Mouse (Mus musculus) Patski (cell line): ENCODE results near the gene Stac. TPM values are rescaled to one million over a fixed set of nuclear protein-coding genes. Genes with fewer than 3 reads are reported as not detected.

ENCODE experiments used
- ATAC-seq: fragments of 100-300 bp; one replicate; pipeline ENCODE4 v1.8.0; 2021
- CTCF ChIA-PET: fragments of 350-600 bp; sonication (Branson Sonifier 250); formaldehyde crosslinking; loops from one replicate; lab custom pipeline; 2022; ENCODE audit warnings: inconsistent platforms; lab: Charles Lee
- POLR2A ChIA-PET: fragments of 350-600 bp; sonication (Branson Sonifier 250); formaldehyde crosslinking; loops from one replicate; lab custom pipeline; 2022; ENCODE audit warnings: antibody characterized with exemption, inconsistent platforms; lab: Charles Lee
- DNase-seq: peaks from one replicate; pipeline ENCODE4 v3.0.0-alpha.2; 2011; ENCODE audit warnings: low read depth, low spot score
- H3K27me3 ChIP-seq: fragments of 371-371 bp; one replicate; pipeline ENCODE4 v1.5.1; 2021
- CTCF ChIP-seq: fragments of 100-300 bp; IDR thresholded peaks from one replicate; pipeline ENCODE4 v1.5.1; 2021
- in situ Hi-C: fragments of 300-500 bp; cut with MboI; formaldehyde crosslinking; loops from 3 replicates; pipeline ENCODE4 v1.11.1; 2018; ENCODE audit warnings: low pct_unique_long_range_greater_than_20kb, mixed read lengths
- polyA plus RNA-seq: library from polyadenylated mRNA; unstranded; gene quantifications from one replicate; pipeline ENCODE4 v1.2.3, GENCODE M21; 2021

Stac gene
- polyA plus RNA-seq, 1 experiment from 2014 or later: 0.08 TPM

DNA sequence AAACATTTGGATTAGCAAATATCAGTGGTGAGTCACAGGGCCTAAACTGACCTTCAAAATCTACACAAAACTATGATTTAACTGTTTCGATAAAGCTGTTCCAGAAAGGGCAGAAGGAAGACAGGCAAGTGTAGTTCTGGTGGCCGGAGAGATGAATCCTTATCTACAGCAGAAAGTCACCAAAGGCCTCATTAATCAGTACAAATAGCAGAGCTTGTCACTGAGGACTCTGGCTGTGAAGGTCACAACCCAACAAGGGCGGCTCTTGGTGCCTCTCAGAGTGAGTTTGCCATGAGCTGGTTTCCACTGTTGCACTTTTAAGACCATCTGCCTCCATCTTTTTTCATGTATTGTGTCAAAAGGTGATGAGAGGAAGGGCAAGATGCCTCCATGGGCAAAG lies 78.8 kb downstream of the Stac start:
- no peaks in the 10 kb centered on the region for H3K27me3 ChIP-seq
- DNase-seq: no peak
- in situ Hi-C loops: no loop called here
- no peak for ATAC-seq
- ChIA-PET POLR2A (no interaction called here), CTCF (no interaction called here)
- TF ChIP-seq CTCF: no peak

DNA sequence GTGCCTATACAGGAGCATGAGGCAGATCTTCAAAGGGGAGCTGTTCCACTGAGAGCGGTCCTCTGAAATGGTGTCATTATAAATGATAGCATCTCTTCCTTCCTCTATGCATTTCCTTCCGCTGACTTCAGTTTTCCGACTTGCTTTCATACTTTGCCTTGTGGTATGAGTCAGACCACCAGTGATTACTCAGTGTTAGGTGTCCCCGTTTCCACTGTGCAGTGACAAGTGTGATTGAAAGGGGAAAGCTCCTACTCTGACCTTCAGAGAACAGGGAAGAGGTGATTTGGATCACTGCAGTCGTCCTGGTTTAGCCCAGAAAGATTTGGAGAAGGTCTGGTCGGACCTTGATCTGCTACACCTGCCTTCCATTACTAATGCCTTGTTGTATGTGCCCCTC lies 81.4 kb downstream of the Stac start:
- in situ Hi-C loops: no loop called here
- ATAC-seq (no peak), DNase-seq (no peak)
- H3K27me3 ChIP-seq: no peaks in the 10 kb centered on the region
- CTCF ChIA-PET: no interaction called here
- TF ChIP-seq CTCF: no peak
- POLR2A ChIA-PET: no interaction called here

DNA sequence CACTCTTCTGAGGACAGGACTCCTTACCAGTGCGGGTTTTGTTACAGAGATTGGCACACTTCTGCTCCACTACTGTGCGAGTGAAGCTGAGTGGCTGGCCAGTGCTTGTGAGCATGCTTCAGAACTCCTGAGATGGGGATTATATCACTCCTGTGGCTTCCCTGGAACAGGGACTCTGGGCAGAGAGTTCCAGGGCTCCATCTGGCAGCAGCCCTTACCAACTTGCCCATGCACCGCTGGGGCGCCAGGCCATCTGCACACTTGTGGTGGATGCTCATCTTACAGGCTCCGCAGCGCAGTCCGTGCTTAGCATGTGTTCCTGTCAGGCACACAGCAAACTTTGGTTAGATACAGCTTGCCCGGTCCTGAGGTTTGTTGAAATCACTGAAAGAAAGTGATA lies 83.5 kb downstream of the Stac start:
- ATAC-seq (no peak), DNase-seq (no peak)
- CTCF ChIA-PET: interaction anchor here (1.2 kb wide), 1 partner anchor 18 kb away, joined by 3 read pairs; no protein-coding TSS in a partner anchor
- in situ Hi-C loops: no loop called here
- no peaks in the 10 kb centered on the region for H3K27me3 ChIP-seq
- TF ChIP-seq CTCF: no peak
- POLR2A ChIA-PET: no interaction called here

DNA sequence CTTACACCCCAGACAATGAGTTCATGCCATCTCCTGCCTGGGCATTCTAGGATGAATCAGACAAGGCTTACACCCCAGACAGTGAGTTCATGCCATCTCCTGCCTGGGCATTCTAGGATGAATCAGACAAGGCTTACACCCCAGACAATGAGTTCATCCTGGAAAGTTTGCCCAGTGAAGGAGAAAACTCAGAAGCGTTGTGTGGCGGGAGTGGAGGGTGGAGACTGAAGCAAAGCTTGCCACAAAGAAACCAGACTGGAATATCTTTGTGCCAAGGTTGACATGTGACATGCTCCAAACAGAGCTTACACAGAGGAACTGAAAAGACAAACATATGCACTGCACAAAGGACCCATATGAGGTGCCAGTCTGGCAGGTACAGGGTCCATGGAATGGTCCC lies 102.6 kb downstream of the Stac start:
- ChIA-PET POLR2A (no interaction called here), CTCF (interaction anchor here (1.0 to 1.4 kb wide), 2 partner anchors 12 to 24 kb away, joined by 3 to 4 read pairs; no protein-coding TSS in a partner anchor)
- no peak for TF ChIP-seq CTCF
- DNase-seq (peak; percentile 60), ATAC-seq (peak; percentile 76)
- no peaks in the 10 kb centered on the region for H3K27me3 ChIP-seq
- in situ Hi-C loops: no loop called here

DNA sequence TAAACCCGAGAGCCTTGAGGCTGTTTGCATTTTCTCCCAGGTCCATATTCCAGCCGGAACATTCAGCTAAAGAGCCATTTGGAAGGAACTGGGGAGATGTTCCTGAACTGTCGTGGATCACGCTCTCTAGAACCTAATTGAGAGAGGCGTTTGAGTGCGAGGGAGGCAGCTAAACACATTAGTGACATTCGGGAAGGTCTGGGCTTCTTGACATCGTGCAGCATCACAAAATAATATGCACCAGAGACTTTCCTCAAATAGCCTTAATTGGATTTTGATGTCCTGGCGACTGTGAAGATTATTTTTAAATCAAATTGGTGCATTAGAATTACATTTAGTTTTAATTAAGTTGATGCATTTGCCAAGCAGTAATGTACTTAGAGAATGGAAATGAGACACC lies 111.4 kb downstream of the Stac start:
- in situ Hi-C loops: no loop called here
- CTCF ChIA-PET: no interaction called here

DNA sequence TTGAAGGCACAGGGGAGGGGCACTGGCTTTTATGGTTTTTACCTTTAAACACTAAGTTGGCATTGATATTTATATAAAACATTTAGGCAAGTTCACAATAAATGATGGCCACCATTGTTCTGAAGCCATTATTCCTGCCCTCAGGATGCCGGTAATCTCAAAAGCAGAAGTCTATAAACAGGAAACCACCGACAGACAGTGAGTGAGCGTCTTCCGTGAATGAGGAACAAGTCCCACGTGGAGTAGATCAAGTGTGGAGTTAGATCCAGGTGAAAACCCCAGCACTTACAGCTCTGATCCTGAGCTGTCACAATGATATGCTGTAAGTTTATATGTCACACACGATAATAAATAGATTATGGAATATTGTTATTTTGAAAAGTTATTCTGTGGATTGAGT lies 112.7 kb downstream of the Stac start:
- no peak for ATAC-seq
- in situ Hi-C loops: no loop called here
- CTCF ChIA-PET: interaction anchor here (0.9 kb wide), 1 partner anchor 21 kb away, joined by 3 read pairs; no protein-coding TSS in a partner anchor
- no peak for TF ChIP-seq CTCF
- H3K27me3 ChIP-seq: no peaks in the 10 kb centered on the region
- POLR2A ChIA-PET: no interaction called here
- no peak for DNase-seq

More for the DNA sequence above, 111.4 kb downstream of the Stac start:
- DNase-seq (no peak), ATAC-seq (no peak)
- no peaks in the 10 kb centered on the region for H3K27me3 ChIP-seq
- POLR2A ChIA-PET: interaction anchor here (0.6 kb wide), 1 partner anchor 15 kb away, joined by 5 read pairs; no protein-coding TSS in a partner anchor
- TF ChIP-seq CTCF: no peak

DNA sequence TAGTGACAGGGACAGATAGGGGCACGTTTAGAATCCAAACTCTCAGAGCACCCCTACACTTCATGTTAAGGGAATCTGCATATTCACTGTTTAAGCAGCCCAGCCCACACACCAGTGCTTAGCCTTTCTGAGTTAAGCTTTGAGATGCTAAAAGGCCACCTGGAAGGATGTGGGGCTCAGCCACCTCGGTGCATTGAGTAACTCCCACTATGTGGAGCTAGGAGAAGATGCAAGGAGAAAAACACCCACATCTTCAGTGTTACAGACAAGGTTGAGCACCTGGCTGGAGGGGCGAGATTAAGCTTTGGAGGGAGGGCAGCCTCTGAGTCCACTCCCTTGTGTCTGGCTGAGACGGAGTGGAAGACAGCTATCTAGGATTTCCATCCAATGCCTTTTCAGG lies 114.3 kb downstream of the Stac start:
- DNase-seq: no peak
- ChIA-PET CTCF (interaction anchor here (0.8 to 1.2 kb wide), 2 partner anchors 12 to 80 kb away, joined by 4 read pairs; no protein-coding TSS in a partner anchor), POLR2A (interaction anchor here (0.6 to 0.9 kb wide), 2 partner anchors 38 to 1617 kb away, joined by 3 read pairs; no protein-coding TSS in a partner anchor)
- TF ChIP-seq CTCF: no peak
- ATAC-seq: no peak
- H3K27me3 ChIP-seq: no peaks in the 10 kb centered on the region
- in situ Hi-C loops: no loop called here

DNA sequence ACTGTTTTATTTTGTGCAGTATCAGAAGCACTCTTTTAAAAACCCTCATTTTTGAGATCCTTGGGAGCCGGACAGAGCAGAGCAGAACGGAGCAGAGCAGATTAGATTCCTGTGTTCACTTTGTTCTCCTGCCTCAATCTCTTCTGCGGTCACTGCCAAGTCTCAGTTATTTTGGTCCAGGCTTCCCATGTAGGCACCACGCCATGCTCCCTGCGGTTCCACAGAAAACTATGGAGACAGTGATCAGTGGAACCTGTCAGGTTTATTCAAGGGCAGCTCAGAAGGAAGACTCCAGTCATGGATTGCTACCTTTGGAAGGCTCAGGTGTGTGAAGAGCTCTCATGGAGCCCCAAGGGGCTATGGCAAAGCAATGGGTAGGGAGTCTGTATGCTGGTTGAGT lies 116.3 kb downstream of the Stac start:
- in situ Hi-C loops: no loop called here
- TF ChIP-seq CTCF: no peak
- DNase-seq (no peak), ATAC-seq (no peak)
- POLR2A ChIA-PET: no interaction called here
- H3K27me3 ChIP-seq: no peaks in the 10 kb centered on the region
- CTCF ChIA-PET: interaction anchor here (1.5 kb wide), 1 partner anchor 11 kb away, joined by 6 read pairs; no protein-coding TSS in a partner anchor

DNA sequence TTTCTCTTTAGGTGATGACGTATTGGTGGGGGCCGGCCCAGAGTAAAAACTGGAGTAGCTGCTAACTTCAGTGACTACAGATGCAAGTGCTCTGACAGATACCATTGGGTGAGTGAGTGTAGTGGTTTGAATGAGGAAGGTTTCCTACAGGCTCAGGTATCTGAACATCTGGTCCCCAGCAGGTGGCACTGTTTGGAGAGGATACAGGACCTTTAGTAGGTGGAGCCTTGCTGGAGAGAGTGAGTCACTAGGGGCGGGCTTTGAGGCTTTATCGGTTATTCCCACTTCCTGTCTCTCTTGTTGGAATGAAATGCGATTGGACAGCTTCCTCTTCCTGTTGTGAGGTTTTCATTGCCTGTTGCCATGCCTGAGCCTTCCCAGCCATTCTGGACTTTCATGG lies 118.5 kb downstream of the Stac start:
- POLR2A ChIA-PET: no interaction called here
- TF ChIP-seq CTCF: no peak
- CTCF ChIA-PET: no interaction called here
- no peaks in the 10 kb centered on the region for H3K27me3 ChIP-seq
- in situ Hi-C loops: no loop called here
- ATAC-seq (no peak), DNase-seq (no peak)

DNA sequence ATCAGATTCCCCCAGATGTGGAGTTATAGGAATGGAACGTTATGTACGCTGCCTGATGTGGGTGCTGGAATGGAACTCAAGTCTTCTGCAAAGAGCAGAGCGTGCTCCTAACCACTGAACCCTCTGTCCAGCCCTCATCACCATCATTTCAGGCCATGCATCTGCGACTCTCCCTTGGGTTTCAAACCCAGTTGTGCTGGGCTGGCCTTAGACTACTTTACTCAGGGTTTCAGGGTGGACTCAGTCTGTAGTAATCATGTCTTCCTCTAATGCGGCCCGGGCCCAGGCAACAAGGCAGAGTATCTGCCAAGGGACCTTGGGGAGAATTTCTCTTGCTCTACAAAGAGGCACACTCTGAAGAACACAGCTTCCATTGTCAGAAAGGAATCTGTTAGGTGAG lies 126.0 kb downstream of the Stac start:
- ATAC-seq (no peak), DNase-seq (no peak)
- in situ Hi-C loops: no loop called here
- H3K27me3 ChIP-seq: no peaks in the 10 kb centered on the region
- ChIA-PET CTCF (interaction anchor here (1.2 kb wide), 1 partner anchor 70 kb away, joined by 3 read pairs; no protein-coding TSS in a partner anchor), POLR2A (no interaction called here)
- no peak for TF ChIP-seq CTCF

DNA sequence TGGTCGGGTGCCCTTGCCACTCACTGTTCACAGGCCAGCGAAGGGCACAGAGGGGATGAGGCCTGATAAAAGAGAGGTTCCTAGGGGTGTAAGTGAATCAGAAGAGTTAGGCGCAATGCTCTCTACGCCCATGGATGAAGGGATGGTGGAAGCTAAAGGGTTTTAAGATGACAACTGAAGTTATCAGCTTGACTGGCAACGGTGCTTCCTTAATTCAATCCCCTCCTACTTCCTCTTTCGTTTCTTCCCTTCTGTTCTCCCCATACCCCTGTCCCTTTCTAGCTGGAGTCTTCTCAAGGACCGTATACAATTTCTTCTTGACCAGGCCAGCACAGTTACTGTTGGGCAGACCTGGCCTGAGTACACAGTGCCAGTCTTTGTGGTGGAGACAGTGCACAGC lies 126.9 kb downstream of the Stac start:
- POLR2A ChIA-PET: interaction anchor here (0.6 to 1.2 kb wide), 3 partner anchors 15 to 19 kb away, joined by 3 to 5 read pairs (median 3); no protein-coding TSS in a partner anchor
- no peak for ATAC-seq
- CTCF ChIA-PET: interaction anchor here (1.2 to 1.3 kb wide), 4 partner anchors 11 to 69 kb away, joined by 3 to 6 read pairs (median 4); no protein-coding TSS in a partner anchor
- no peaks in the 10 kb centered on the region for H3K27me3 ChIP-seq
- in situ Hi-C loops: no loop called here
- TF ChIP-seq CTCF: no peak
- no peak for DNase-seq
